Mouse (Mus musculus) hindbrain, embryonic 14.5 days (tissue): ENCODE measurements around the gene Clnk. TPM values are rescaled to one million over a fixed set of nuclear protein-coding genes. Genes with fewer than 3 reads are reported as not detected.

ENCODE experiments used
- ATAC-seq: fragments of 200-750 bp; cut with Nextera tagmentation; 2 replicates; pipeline ENCODE4 v1.8.0; 2017; ENCODE audit warnings: moderate number of reproducible peaks, mild to moderate bottlenecking, moderate TSS enrichment, moderate library complexity; ENCODE audit not compliant: low FRiP score
- DNase-seq: peaks from one replicate; pipeline ENCODE4 v3.0.0-alpha.2; 2015; ENCODE audit warnings: low spot score
- H3K27ac ChIP-seq: fragments of 300-500 bp; sonication (generic); 2 replicates; pipeline ENCODE4 v1.5.1; 2014; ENCODE audit warnings: mild to moderate bottlenecking, moderate library complexity
- H3K27me3 ChIP-seq: fragments of 300-500 bp; sonication (generic); 2 replicates; pipeline ENCODE4 v1.6.1; 2014; ENCODE audit warnings: mild to moderate bottlenecking, low read length, mixed read lengths; ENCODE audit not compliant: control insufficient read depth, insufficient read depth
- H3K36me3 ChIP-seq: fragments of 300-500 bp; sonication (generic); replicated peaks from 2 replicates; pipeline ENCODE4 v1.6.1; 2014; ENCODE audit not compliant: control insufficient read depth, insufficient read depth
- H3K4me1 ChIP-seq: fragments of 300-500 bp; sonication (generic); replicated peaks from 2 replicates; pipeline ENCODE4 v1.6.1; 2014; ENCODE audit warnings: antibody characterized with exemption, low read length, mixed read lengths; ENCODE audit not compliant: control insufficient read depth, insufficient read depth
- H3K4me2 ChIP-seq: fragments of 300-500 bp; sonication (generic); replicated peaks from 2 replicates; pipeline ENCODE4 v1.6.1; 2014; ENCODE audit warnings: mild to moderate bottlenecking, moderate library complexity
- H3K4me3 ChIP-seq: fragments of 300-500 bp; sonication (generic); replicated peaks from 2 replicates; pipeline ENCODE4 v1.5.1; 2014; ENCODE audit warnings: mild to moderate bottlenecking, low read length
- H3K9ac ChIP-seq: fragments of 300-500 bp; sonication (generic); 2 replicates; pipeline ENCODE4 v1.6.1; 2014
- H3K9me3 ChIP-seq: fragments of 300-500 bp; sonication (generic); 2 replicates; pipeline ENCODE4 v1.6.1; 2016; ENCODE audit warnings: low read length; ENCODE audit not compliant: control insufficient read depth
- WGBS: fragments of 180-500 bp; shearing (Covaris S2); extraction: QIAGEN DNeasy Blood & Tissue Kit; methylation state at CpG from one replicate; pipeline ENCODE4 v1.1.7; 2014; 5-methylcytosine and 5-hydroxymethylcytosine counted together
- polyA plus RNA-seq: library from polyadenylated mRNA; unstranded; fragments of >200 nt; fragmentation: Nextera tagmentation; extraction: Ambion mirVana; gene quantifications from 2 replicates; pipeline ENCODE4 v1.2.1, GENCODE M21; 2014

Gene Clnk
- polyA plus RNA-seq, 1 experiment from 2014 or later, result 0.19 TPM

DNA sequence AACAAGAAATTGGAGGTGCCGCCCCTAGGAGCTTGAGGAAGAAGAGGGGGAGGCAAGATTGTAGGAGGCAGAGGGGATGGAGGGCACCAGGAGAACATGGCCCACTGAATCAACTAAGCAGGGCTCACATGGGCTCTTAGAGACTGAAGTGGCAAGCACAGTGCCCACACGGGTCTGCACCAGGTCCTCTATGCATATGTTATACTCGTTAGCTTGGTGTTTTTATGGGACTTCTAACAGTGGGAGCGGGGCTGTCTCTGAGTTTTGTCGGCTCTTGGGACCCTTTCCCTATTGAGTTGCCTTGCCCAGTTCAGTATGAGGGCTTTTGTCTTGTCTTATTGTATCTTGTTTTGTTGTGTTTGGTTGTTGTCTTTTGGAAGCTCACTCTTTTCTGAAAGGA lies 50.0 kb downstream of the Clnk start:
- H3K4me1 ChIP-seq, result no peaks in the 10 kb centered on the region
- ATAC-seq (no peak), DNase-seq (no peak)
- 73% methylated on average over 5 of the region's 5 CpGs for WGBS
- no peak overlapping the region for H3K4me2 ChIP-seq
- no peak overlapping the region for H3K27ac ChIP-seq
- H3K27me3 ChIP-seq, result no peaks in the 10 kb centered on the region
- H3K9ac ChIP-seq, result no peak overlapping the region
- no peaks in the 10 kb centered on the region for H3K36me3 ChIP-seq
- no peaks in the 10 kb centered on the region for H3K9me3 ChIP-seq
- H3K4me3 ChIP-seq, result no peak overlapping the region

DNA sequence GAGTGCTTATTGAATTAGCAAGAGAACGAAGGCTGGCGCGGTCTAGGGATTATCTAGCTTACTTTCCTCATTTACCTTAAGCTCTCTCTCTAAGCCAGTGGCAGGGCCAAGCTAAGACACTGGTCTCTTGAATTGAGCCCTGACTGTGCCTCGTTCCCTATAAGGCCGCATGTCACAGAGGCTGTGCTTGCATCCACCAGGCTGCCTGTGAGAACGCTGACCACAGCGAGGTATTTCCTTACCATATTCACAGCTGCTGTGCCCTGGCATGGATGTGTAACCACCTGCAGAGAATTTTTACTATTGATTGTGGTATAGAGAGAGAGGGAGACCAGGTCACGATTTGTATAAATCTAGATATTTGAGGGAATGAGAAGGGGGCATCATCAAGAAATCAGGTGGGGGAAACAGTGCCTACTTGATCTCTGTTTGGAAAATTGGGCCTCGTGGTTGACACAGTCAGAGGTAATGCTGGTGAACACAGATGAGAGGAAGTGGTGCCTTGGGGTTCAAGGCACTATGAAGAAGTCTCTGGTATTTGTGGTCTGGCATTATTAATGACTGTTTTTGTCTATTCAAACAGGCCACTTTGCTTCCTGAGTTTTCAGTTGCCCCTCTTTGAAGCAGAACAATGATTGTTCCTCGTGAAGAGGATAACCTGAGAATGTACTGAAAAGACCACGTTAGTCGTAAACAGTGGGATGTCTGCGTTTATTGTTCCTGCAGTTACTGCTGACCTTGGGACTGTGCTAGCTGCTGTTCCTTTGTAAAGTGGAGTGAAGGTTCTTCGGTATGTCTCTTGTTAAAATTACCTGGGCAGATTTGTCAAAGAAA lies 52.3 kb downstream of the Clnk start:
- 69% methylated on average over 14 of the region's 14 CpGs for WGBS
- ATAC-seq, result no peak
- no peak overlapping the region for H3K9ac ChIP-seq
- H3K27ac ChIP-seq, result no peak overlapping the region
- H3K4me2 ChIP-seq, result no peak overlapping the region
- no peak overlapping the region for H3K4me3 ChIP-seq
- DNase-seq, result no peak
- no peaks in the 10 kb centered on the region for H3K9me3 ChIP-seq
- H3K27me3 ChIP-seq, result no peaks in the 10 kb centered on the region
- H3K4me1 ChIP-seq, result no peaks in the 10 kb centered on the region
- H3K36me3 ChIP-seq, result no peaks in the 10 kb centered on the region

DNA sequence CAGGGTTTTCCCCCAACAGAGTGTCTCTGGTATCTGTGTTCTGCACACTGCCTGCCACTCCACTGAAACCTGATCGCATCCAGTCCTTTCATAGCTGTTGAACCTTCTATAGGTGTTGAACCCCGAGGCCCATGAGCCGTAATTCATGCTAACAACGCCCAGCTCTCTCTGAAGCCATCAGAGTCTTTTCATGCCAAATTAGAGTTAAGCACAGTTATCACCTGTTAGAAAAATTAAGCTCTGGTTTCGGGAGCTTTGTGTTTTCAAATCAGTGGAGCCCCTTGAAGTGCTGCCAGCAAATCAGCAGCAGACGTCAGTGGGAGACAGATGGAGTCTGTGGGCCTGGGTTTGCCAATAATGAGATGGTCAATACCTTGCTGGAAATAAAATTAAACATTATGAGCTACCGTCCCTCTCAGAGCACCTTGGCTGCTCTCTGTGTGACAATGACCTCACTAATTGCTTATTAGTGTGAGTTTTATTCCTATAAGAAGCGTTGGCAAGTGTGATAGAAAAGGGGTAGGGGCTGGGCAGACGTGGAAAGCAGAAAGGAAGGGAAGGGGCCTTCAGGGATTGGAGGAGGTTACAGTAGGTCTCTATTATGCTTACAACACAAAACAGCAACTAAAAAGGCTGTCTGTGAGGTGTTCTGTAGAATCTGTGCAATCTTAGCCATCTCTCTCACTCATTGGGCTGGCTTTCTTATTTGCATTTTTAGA lies 63.1 kb downstream of the Clnk start:
- Histone ChIP-seq H3K27ac (no peak overlapping the region), H3K27me3 (no peaks in the 10 kb centered on the region), H3K4me1 (no peaks in the 10 kb centered on the region), H3K4me3 (no peak overlapping the region), H3K9me3 (no peaks in the 10 kb centered on the region), H3K9ac (no peak overlapping the region), H3K36me3 (no peaks in the 10 kb centered on the region), H3K4me2 (no peak overlapping the region)
- 51% methylated on average over 9 of the region's 9 CpGs for WGBS
- peak; percentile 37 for DNase-seq
- 0 out of 2 replicates have a peak, but pooled peaks have one; percentile 28 for ATAC-seq

DNA sequence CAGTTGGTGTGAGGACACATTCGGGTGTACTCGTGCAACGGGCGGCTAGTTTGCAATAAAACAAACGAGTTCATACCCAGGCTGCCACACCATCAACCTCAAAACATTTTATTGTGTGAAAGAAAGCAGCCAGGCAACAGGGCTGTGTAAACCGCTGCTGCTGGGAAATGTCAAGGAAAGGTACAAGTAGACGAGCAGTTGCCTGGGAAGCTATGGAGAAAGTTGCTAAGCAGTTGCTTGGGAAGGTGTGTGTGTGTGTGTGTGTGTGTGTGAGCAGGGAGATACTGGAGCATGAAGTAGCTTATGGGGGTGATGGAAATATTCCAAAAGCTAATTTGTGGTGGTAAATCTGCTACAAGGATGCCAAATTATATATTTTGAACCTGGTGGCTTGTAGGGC lies 63.7 kb downstream of the Clnk start:
- Histone ChIP-seq H3K9ac (no peak overlapping the region), H3K27me3 (no peaks in the 10 kb centered on the region), H3K27ac (no peak overlapping the region), H3K4me3 (no peak overlapping the region), H3K4me1 (no peaks in the 10 kb centered on the region), H3K4me2 (no peak overlapping the region), H3K9me3 (no peaks in the 10 kb centered on the region), H3K36me3 (no peaks in the 10 kb centered on the region)
- peak; percentile 52; the same call in 1 of the 2 replicates for ATAC-seq
- no peak for DNase-seq
- WGBS, result 65% methylated on average over 7 of the region's 7 CpGs

DNA sequence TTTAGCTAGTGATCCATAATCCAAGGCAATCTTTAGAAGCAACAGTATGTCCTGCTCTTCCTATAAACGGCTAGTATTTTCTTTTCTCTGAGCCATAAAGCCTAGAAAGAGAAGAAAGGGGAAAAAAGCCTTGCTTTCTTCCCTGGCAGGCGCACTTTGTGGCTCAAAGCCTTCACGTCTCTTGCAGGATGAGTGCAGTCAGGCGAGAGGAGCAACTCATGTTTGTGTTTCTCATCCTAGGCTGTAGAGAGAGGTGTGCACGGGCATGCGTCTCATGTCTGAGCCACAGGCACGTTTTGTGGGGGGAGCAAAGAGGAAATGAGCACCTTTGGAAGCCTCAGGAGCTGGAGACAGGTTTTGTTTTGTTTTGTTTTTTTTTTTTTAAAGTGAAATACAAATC lies 64.2 kb downstream of the Clnk start:
- Histone ChIP-seq H3K4me2 (no peak overlapping the region), H3K27ac (no peak overlapping the region), H3K4me1 (no peaks in the 10 kb centered on the region), H3K36me3 (no peaks in the 10 kb centered on the region), H3K9ac (no peak overlapping the region), H3K4me3 (no peak overlapping the region), H3K9me3 (no peaks in the 10 kb centered on the region), H3K27me3 (no peaks in the 10 kb centered on the region)
- ATAC-seq, result no peak
- WGBS, result 55% methylated on average over 7 of the region's 7 CpGs
- DNase-seq, result no peak

DNA sequence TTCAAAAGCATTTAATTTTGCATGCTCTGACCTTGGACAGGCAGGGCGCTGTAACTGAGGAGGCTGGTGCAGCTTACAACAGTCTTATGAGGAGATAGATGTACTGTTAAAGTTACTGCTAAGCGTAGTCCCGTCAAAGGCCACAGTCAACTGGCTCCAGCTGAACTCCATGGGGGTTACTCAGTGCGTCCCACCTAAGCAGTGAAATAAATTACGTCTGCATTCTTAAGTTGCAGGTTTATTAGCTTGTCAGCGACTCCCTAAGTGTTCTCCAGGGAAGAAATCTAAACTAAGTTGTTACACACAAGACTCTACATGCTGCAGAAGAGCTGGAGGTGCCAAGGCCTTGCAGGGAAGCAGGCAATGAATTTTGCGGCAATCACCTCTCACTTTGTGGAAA lies 77.7 kb downstream of the Clnk start:
- H3K4me2 ChIP-seq, result no peak overlapping the region
- no peaks in the 10 kb centered on the region for H3K9me3 ChIP-seq
- H3K27ac ChIP-seq, result no peak overlapping the region
- no peak overlapping the region for H3K9ac ChIP-seq
- DNase-seq (no peak), ATAC-seq (no peak)
- no peak overlapping the region for H3K4me3 ChIP-seq
- peaks cover 12% of the 10 kb centered on the region for H3K4me1 ChIP-seq
- 78% methylated on average over 7 of the region's 7 CpGs for WGBS
- H3K27me3 ChIP-seq, result no peaks in the 10 kb centered on the region
- H3K36me3 ChIP-seq, result no peaks in the 10 kb centered on the region

DNA sequence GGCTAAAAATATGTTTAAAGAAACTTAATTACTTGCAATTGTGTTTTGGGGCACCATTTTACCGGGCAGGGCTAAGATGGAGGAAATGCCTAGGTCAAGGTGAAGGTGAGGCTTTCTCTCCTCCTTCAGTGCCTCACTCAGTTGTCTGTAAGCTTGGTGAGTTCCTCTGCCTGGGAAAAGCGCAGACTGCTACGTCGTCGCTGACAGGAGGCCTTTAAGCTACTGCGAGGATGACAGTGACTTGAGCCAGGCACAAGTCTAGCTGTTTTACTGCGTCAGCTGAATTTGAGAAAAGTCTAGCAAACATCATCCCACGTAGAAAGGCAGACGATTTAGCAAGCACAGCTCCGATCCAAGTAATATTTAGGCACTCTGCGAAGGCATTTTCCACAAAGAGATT lies 81.5 kb downstream of the Clnk start:
- no peak for DNase-seq
- H3K27ac ChIP-seq, result no peak overlapping the region
- no peak overlapping the region for H3K9ac ChIP-seq
- no peak overlapping the region for H3K4me3 ChIP-seq
- no peaks in the 10 kb centered on the region for H3K9me3 ChIP-seq
- H3K4me2 ChIP-seq, result peak overlapping the region; percentile 17; the same call in 1 of the 2 replicates
- WGBS, result 52% methylated on average over 11 of the region's 11 CpGs
- no peaks in the 10 kb centered on the region for H3K27me3 ChIP-seq
- peaks cover 12% of the 10 kb centered on the region for H3K4me1 ChIP-seq
- no peak for ATAC-seq
- H3K36me3 ChIP-seq, result no peaks in the 10 kb centered on the region

DNA sequence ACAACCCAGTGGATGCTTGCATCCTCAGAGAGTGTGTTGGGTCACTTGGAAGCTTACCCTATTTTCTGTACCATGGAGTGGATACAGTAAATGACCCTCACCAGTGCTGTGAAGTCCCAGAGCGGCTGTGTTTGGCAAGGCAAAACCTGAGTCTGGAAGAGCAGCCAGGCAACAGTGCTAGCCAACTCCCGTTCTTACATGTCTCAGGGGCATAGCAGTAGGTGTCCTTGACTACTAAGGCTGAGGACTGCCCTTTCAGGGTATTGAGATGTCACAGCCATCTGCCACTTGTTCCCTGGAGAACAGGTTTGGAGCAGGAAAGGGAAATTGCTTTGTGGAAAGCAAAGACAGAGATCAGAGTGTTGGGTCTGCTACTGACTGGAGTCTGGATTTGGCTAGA lies 85.5 kb downstream of the Clnk start:
- Histone ChIP-seq H3K27ac (no peak overlapping the region), H3K9me3 (no peaks in the 10 kb centered on the region), H3K36me3 (no peaks in the 10 kb centered on the region), H3K4me3 (no peak overlapping the region), H3K4me2 (no peak overlapping the region), H3K9ac (no peak overlapping the region), H3K27me3 (no peaks in the 10 kb centered on the region), H3K4me1 (peaks cover 25% of the 10 kb centered on the region)
- ATAC-seq, result no peak
- DNase-seq, result no peak
- 77% methylated on average over 2 of the region's 2 CpGs for WGBS

DNA sequence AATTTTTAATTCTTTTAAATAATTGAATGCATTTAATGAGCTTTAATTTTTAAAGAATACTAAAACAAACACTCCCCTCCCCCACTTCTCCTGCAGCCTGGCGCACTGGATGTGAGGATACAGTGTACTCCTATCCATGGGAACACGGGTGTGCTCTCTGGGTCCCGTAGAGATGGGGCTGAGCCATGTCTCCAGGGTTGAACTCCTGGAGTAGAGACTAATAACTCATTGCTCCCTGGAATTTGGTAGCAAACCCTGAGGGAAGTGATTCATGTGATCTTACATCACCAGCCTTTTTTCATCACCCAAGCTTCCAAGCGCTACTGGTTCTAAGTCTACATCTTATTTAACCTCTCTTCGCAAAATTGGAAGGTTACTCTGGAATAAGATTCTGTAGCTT lies 87.8 kb downstream of the Clnk start:
- H3K4me2 ChIP-seq, result no peak overlapping the region
- 84% methylated on average over 5 of the region's 5 CpGs for WGBS
- H3K9ac ChIP-seq, result no peak overlapping the region
- H3K4me3 ChIP-seq, result no peak overlapping the region
- H3K9me3 ChIP-seq, result no peaks in the 10 kb centered on the region
- H3K27me3 ChIP-seq, result no peaks in the 10 kb centered on the region
- no peak overlapping the region for H3K27ac ChIP-seq
- peaks cover 16% of the 10 kb centered on the region; the same call in 1 of the 2 replicates for H3K4me1 ChIP-seq
- no peak for ATAC-seq
- DNase-seq, result no peak
- H3K36me3 ChIP-seq, result no peaks in the 10 kb centered on the region
